Mouse (Mus musculus) mesoderm, embryonic 11.5 days (tissue): ENCODE data around the gene Olfr522.

ENCODE experiments used
- DNase-seq: peaks from one replicate; pipeline ENCODE4 v3.0.0-alpha.2; 2012; ENCODE audit warnings: low read depth, low spot score

Olfr522 gene

DNA sequence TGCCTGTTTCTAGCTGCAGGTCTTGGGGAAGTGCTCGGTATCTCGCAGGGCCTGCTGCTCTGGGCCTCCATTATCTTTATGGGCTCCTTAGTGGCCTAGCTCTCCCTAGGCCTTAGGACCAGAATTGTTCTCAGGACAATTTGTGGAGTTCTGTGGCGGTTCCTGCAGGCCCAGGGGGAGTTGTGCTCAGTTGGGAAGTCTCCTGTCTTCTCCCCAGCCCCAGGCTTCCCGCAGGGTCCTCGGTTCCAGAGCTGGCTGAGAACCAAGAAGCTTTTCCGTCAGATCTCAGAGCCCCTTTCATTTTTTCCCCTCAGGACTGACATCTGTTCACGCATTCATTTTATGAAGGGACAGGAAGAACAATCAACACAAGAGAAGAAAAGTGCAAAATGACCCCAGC is at the start of gene Olfr522:
Gene Olfr522, minus strand, starts transcription at position 101 of the 400 bp plus-strand sequence.
- no peak for DNase-seq

DNA sequence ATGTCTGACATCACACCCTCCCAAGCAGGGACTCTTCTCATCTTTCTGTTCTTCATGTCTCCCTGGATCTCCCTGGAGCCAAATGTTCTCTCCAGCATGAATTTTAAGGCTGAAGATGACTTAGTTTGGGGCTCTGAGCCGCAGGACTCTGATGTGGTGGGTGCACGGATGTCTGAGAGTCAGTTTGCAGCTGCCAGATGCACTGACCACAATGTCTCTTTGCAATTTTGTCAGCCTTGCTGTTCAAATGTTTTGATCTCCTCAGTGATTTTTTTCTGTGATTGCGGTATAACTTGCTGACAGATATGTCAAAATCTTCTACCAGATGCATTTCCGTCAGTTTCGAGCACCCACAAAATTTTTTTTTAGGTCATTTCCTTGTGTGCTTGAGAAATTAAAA is 49.3 kb upstream of the Olfr522 start:
- DNase-seq, result no peak

DNA sequence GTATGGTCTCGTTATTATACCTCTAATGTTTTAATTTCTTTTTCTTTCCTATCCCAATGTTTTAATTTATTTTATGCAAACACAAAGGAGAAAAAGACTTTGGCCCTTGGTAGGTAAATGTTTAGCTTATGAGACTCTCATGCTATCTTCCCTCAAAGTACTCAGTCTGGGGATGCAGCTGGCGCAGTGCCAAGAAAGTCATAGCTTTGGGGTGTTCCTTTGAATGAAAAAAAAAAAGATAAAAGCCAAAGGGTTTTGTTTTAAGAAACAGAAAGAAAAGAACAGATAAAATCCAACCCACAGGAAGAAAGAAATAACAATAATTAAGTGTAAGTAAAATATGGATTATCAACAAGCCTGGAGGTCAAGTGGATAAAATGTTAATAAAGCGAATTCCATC is 44.1 kb upstream of the Olfr522 start:
- DNase-seq, result no peak

DNA sequence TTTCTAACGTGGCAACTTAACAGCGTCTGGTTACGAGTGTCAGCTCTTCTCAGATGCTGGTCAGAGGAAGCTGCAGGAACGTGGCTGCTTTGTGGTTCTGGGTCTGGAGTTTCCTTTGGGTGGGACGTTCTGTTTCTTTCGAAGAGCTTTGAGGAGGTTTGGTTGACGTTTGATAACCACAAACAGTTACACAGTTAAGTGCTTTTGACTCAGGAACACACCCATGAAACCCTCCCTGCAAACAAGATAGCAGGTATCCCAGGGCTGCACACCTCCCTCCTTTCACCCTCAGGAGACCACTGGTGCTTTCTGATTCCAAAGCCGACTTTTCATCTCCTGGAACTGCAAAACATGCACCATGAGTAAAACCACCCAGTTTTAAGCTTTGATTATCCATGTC is 43.6 kb upstream of the Olfr522 start:
- DNase-seq, result no peak

DNA sequence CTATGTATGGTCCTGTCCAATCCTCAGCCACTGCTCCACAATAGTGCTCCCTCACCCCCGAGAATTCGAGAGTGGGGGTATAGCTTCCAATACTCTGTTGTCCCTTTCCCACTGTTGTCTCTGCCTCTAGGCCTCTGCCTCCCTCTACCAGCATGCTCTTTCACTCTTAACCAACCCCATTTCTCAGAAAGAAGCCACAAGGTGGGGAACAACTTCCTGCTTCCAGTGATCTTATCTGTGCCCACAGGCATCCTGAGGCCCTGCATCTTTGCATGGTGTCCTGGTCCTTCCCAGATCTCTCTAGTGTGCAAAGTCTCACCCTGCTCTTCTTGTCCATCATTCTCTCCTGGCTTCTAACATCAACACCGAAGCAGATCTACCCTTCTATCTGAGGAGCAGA is 42.3 kb upstream of the Olfr522 start:
- no peak for DNase-seq

DNA sequence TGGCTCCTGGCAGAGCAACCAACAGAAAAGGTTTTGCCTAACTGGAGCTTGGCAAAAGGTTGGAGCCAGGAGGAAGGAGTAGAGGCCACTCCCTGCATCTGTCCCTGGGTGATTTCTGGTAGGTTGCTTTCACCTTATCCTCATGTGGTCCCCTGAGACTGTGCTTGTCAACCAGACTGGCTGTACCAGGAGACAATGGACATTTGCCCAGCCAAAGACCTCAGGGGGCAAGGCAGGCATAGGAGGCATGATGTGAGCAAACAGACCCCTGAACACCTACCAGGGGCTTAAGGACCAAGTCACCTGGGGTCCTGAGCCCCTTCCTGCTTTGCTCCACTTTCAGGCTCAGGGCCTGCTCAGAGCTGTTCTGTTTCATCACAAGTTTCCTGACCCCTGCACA is 41.3 kb upstream of the Olfr522 start, which contains the start of gene Olfr524:
Gene Olfr524, minus strand, starts transcription at position 101 of the 400 bp plus-strand sequence.
- DNase-seq, result no peak

DNA sequence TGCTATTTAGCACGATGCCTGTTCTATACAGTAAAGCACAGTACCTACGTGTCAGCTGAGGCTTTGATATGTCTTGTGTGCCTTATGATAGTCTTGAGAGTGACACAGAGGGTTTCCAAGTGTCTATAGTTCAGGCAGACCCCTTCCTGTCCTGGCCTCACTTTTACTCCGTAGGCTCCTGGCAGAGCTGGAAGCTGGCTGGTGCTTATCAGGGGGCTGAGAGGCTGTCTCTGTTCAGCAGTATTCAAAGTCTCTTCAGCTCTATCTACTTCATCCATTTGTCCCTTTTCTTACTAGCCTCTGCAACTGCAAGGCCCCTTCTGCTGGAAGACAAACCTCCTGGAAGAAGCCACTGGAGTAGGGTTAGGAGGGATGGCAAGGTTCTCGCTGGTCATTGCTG is 36.5 kb upstream of the Olfr522 start:
- no peak for DNase-seq

DNA sequence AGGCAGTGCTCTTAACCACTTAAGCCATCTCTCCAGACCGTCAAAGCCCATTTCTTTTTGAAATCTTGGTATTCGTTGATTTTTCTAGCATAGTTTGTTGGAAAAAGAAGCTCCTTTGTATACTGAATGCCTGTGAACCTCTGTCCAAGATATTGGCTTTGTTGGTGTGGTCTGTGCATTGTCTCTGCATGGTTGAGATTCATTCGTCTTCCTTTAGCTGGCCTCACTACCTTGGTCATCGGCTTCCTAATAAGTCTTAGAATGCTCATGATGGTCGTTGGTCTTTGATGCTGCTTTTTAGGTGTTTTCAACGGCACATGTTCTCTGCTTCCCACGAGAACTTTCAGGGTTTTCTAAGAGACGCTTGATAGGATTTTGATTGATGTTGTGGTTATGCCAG is 31.4 kb upstream of the Olfr522 start:
- DNase-seq, result no peak

DNA sequence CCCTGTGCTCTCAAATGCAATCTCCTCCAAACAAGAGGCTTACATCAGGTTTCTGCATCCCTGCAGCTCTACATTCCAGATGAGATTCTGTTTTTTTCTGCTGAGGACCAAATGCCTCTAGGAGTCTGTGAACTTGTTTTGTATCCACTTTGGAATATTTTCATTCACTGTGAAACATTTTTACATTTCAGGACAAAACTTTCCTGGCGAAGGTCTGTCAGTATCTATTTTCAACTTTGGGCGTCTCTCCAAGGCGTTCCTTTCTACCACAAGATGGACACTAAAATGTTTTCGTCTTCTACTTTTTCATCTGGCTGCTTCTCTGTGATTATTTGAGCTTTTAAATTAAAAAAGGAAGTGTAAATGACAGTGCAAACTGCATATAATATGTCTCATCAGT is 29.5 kb upstream of the Olfr522 start:
- no peak for DNase-seq

DNA sequence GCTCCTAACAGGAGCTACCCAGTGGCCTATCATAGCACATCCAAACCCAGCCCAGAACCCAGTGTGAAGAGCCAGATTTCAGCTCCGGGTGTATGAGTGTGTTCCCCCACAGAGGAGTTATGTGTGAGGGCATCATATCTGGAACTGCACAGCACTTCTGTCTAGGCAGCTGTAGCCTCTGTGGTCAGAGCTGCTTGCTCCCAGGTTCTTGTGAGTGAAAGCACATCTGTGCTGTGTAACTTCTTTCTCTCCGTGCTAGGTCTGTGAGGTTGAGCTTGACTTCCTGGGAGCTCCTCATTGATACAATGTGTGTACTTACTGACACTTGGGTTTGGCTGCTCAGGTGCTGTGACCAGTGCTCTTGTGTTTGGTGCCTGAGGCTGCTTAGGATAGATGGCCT is 28.3 kb upstream of the Olfr522 start:
- no peak for DNase-seq

DNA sequence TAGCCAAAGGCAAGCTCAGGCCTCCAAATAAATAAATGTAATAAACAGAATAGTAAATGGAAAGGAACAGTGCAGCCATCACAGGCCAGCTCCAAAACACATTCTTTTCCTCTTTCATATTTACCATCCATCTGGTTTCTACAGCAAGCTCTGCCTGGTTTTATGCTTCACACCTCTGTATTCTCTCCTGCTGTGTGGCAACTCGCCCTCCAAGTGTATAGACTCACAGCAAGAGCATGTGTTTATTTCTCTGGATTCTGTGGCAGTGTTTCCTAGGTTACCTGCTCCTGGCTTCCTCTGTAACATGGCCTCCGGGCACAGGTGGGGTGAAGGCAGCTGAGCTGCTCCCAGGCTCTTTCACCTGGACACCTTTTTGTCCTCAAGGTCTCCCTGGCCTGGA is 27.9 kb upstream of the Olfr522 start:
- DNase-seq, result no peak

DNA sequence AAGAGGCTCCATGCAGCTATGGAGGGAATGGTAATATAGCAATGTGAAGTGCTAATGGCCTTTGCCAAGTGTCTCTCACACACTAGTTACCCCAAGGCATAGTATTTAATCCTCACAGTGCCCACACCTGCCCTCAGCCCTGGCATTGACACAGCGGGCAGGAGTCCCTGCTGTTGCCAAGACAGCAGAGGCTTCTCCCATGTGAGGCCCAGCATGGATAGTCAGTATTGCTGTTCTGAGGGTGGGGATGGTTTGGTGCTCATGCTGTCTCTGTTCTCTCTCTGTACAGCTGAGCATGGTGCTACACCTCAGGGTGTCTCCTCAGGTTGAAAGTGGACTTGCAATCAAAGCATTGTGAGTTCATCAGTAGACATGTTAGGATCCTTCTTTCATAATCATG is 25.9 kb upstream of the Olfr522 start:
- DNase-seq, result no peak

DNA sequence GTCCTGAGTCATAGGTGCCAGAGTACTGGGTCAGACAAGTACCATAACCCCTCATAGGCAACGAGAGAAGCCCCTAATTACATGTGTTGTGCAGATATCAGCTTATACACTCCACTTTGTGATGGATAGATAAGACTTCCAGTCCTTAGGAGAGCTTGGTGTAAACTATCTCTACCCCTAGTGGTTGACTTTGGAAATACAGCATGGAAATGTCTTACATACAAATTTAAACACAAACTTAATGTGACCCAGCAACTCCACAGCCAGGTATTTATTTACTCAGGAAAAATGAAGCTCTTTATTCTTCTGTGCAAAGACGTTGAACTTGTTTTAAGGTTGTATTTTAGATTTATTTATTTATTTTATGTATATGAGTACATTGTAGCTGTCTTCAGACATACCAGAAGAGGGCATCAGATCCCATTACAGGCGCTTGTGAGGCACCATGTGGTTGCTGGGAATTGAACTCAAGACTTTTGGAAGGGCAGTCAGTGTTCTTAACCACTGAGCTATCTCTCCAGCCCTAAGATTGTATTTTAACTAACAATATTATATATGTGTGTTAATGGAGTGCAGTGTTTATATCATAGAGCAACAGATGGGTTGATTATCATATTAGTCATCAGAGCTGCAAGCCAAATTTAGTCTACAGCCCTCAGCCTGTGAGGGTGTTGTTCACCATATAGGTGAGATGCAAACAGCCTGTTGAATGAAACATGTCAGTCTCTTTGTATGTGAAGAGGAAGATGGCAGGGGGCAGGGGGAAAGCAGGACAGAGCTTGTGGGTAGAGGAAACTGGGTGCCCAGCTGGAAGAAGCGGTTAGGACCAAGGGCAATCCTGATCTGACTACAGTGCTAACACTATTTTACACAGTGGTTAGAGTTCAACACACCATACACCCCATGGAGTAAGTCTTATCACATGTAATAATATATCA is 24.1 kb upstream of the Olfr522 start:
- peak; percentile 52 for DNase-seq

DNA sequence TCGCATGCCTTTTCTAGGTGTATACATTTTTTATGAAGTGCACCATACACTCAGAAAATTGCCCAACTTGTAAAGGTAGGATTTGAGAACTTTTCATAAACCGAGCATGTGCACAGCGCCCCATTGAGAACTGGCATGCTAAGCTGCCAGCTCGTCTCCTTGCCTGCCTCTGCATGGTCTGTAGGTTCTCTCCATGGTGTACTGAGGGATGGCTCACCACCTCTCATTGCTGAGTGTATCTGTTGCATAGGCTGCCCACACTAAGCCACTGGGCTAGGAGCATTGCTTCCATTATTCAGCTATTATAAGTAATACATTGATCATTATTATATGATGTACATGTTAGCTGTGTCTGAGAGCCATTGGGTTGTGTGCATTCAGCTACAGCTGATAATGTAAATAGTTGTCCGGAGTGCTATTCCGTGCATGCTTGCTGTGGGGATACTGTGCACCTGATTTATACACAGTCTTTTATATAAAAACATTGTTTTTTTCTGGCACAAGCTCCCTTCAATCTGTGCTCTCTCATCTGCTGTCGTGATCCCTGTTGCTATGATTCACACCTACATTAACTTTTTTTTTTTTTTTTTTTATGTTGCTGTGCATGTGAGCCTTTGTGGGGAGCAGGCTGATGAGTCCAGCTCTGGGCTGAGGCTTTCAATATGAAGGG is 23.3 kb upstream of the Olfr522 start:
- DNase-seq, result no peak

DNA sequence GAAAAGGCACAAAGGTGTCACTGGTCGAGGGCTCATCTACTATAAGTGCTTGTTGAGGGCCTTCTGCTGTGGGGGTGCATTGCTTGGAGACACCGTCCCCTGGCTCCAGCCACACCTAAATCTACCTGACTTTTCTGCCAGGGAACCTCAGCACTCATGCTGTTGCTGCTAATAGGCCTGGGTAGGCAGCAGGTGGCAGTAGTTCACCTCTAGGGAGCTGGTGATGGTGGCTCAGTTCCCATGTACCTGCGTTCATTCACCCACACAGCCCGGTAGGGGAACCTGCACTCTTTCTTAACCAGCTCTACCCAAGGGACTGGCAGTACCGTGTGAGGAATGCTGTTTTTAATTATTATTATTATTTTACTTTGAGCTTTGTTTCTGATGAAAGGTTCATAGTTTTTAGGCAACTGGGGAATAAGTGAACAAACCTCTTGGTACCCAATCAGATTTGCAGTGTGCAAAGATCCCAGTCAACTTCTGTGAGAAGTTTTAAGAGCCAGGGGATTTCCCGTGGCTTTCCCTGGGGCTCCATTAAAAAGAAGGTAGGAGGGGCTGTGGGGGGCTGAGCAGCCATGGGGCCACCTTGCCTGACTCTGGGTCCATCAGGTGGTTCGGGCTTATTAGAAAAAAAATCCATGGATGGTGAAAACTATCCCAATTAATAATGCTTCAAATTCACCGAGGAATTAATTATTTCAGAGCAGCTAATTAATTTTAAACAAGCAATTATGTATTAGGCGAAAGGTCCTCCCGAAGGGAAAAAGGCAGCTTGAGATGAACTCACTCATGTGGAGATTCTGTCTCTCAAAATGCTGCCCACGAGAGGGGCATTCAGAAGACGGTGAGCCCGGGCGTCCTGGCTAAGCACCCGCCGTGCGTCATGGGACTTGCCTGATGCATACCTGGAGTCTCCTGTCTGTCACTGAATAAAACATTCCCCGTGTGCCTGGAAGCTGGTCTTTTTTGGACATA is 22.4 kb upstream of the Olfr522 start:
- DNase-seq, result peak; percentile 8

DNA sequence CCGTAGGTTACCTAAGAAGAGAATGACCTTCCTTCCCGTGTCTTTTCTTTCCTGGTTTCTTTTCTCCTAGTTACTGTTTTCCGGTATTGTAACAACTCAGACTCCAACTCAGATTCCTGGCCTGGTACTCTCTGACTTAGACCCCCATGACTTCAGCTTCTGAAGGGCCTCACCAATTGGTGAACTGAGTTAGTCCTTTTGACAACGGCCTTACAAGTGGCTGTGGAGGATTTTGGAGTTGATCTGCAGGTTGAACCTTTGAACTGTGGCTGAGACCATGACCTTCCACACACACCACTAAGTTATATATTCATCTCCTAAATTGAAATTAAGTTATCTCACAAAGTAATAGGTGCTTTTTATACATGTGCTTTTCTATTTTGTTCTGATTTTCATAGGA is 19.6 kb upstream of the Olfr522 start:
- no peak for DNase-seq

DNA sequence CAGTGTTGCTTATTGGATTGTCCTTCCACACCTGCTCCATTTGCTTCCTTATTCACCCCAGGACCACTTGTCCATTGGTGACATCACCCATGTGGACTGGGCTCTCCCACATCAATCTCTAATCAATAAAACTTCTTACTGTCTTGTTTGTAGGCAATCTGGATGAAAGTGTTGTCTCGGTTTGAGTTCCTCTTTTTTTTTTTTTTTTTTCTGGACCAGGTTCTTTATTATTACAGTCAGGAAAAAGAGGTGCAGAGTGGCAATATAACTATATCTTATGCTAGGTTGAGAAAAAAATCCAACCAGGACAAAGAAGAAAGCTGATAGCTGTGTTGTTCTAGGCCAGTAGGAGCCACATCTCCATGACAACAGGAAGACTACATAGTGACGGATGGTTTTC is 16.1 kb upstream of the Olfr522 start:
- no peak for DNase-seq

DNA sequence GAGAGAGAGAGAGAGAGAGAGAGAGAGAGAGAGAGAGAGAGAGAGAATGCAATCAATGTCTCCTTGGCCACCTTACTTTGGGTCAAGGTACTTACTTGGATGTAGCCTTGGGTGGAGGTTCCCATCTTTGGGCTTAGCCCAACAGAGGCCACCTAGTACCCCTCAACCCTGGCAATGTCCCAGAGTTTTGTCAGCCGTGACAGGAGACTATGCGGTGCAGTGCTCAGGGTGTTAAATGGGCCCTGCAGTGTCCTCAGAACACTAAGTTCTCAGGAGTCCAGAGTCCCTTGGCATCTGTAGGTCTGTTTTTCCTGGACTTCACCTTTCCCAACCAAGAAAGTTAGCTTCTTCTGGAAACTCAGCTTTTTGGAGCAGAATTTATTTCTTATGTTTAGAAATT is 14.6 kb upstream of the Olfr522 start:
- DNase-seq, result no peak

DNA sequence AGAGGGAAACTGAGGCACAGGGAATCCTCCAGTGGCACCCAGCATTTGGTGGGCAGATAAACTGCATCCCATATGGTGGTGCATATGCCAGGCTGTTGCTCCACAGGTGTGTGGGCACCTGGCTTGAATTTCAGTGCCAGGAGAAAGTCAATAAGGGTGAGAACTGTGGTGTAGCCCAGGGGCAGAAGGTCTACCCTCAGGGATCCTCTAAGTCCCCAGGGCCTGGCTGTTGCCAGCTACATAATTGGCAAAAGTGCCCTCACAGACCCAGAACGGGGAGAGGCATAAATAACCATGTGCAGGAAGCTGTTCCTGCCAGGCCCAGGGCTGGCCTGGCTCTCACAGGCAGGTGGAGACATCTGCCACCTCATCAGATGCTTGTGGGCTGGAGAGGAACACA is 8.4 kb upstream of the Olfr522 start, which contains the start of gene Olfr523:
Gene Olfr523, plus strand, starts transcription at position 282 of the 400 bp plus-strand sequence.
- no peak for DNase-seq

DNA sequence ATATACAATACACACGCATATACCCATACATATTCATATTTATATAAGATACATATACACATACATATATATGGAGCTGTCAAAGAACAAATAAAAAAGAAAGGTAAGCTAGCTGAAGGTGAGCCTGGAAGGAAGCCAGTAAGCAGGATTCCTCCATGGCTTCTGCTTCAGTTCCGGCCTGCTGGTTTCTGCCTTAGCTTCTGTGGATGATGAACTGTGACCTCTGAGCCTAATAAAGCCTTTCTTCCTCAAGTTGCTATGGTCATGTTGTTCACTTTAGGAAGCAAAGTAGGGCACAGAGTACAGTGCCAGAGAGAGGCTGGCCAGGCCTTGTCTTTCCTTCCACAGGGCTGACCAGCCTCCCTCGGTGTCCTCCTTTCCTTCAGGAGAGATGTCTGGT is 6.3 kb upstream of the Olfr522 start:
- DNase-seq, result no peak

DNA sequence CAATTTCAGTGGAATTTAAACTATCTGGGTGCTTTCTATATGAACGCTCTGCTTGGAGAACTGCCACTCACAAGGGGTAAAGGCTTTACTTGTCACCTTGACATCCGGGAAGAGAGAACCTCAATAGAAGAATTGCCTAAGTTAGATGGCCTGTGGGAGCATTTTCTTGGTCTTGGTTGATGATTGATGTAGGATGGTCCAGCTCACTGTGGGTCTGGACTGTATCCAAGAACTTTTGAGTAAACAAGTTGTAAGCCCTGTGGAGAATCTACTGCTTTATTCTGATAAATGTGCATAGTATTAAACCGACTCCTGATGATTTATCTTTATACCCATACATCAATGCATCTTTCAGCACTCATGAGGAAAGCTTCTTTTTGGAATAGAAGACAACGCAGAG is 4.8 kb upstream of the Olfr522 start:
- no peak for DNase-seq

DNA sequence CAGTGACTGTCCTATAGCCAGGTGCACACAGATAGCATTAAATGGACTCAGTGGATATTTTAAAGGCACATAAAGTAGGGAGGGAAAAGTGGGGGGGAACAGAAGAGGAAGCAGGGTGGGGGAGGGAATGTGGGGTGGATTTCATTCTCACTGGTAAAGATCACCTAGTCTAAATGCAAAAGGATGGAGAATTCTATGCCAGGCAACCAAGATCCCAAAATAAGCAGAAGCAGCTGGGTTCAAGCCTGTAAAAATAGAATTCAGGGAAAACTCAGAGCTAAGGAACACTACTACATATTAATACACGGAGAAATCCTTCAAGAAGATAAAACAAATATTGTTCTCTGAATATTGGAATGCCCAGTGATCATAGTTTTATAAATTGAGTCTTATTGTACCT is 3.4 kb upstream of the Olfr522 start:
- DNase-seq, result no peak
